Mouse (Mus musculus) limb, embryonic 12.5 days (tissue): ENCODE data around the gene Cntnap2. TPM values are rescaled to one million over a fixed set of nuclear protein-coding genes. Genes with fewer than 3 reads are reported as not detected.
"Not testable (repeated sequence)": the region's sequence is repeated elsewhere in the genome, so short reads cannot be mapped to it uniquely, and the experiment has no call there.

ENCODE experiments used
- ATAC-seq: fragments of 200-750 bp; cut with Nextera tagmentation; 2 replicates; pipeline ENCODE4 v1.8.0; 2017; ENCODE audit warnings: low read depth, moderate TSS enrichment; ENCODE audit not compliant: insufficient number of reproducible peaks, insufficient read depth, low FRiP score, low TSS enrichment
- H3K27ac ChIP-seq: fragments of 300-500 bp; sonication (generic); 2 replicates; pipeline ENCODE4 v1.5.1; 2016; ENCODE audit warnings: mild to moderate bottlenecking, moderate library complexity
- H3K27me3 ChIP-seq: fragments of 300-500 bp; sonication (generic); 2 replicates; pipeline ENCODE4 v1.6.1; 2016; ENCODE audit warnings: mild to moderate bottlenecking, moderate library complexity
- H3K36me3 ChIP-seq: fragments of 300-500 bp; sonication (generic); 2 replicates; pipeline ENCODE4 v1.6.1; 2016; ENCODE audit warnings: mild to moderate bottlenecking, moderate library complexity
- H3K4me1 ChIP-seq: fragments of 300-500 bp; sonication (generic); replicated peaks from 2 replicates; pipeline ENCODE4 v1.6.1; 2016
- H3K4me2 ChIP-seq: fragments of 300-500 bp; sonication (generic); 2 replicates; pipeline ENCODE4 v1.6.1; 2016; ENCODE audit warnings: mild to moderate bottlenecking, moderate library complexity
- H3K4me3 ChIP-seq: fragments of 300-500 bp; sonication (generic); replicated peaks from 2 replicates; pipeline ENCODE4 v1.5.1; 2016; ENCODE audit warnings: mild to moderate bottlenecking
- H3K9ac ChIP-seq: fragments of 300-500 bp; sonication (generic); replicated peaks from 2 replicates; pipeline ENCODE4 v1.6.1; 2016; ENCODE audit warnings: mild to moderate bottlenecking, moderate library complexity
- H3K9me3 ChIP-seq: fragments of 300-500 bp; sonication (generic); 2 replicates; pipeline ENCODE4 v1.6.1; 2016; ENCODE audit warnings: mild to moderate bottlenecking, moderate library complexity
- WGBS: fragments of 180-500 bp; shearing (Covaris S2); methylation state at CpG from one replicate; pipeline ENCODE4 v1.1.7; 2016; 5-methylcytosine and 5-hydroxymethylcytosine counted together
- polyA plus RNA-seq: library from polyadenylated mRNA; unstranded; fragments of >200 nt; fragmentation: Nextera tagmentation; extraction: Ambion mirVana; gene quantifications from 2 replicates; pipeline ENCODE4 v1.2.1, GENCODE M21; 2016

Gene Cntnap2
- polyA plus RNA-seq, 1 experiment from 2014 or later = 1.6 TPM

DNA sequence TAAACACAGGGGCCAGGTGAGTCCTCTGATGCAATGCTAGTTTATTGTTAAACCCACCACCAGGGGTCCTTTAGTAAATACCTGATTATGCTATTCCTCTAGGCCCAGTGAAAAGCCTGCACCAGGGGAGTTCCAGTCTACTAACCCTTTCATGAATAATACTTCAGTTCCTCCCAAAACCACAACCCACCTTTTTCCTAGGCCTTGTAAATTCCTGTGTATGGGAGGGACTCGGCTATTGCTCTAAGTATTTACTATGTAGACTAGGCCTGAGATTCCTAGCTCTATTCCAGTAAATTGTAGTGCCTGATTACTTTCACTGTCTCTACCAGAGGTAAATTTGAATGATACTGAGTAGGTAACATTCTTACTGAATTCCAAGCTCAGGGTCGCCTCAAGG, 1478.4 kb downstream of the Cntnap2 start:
- not testable (repeated sequence) for H3K27ac ChIP-seq, H3K9ac ChIP-seq, H3K27me3 ChIP-seq, ATAC-seq, H3K36me3 ChIP-seq, H3K4me3 ChIP-seq, H3K4me2 ChIP-seq, H3K9me3 ChIP-seq, H3K4me1 ChIP-seq
- WGBS = 82% methylated on average over 2 of the region's 2 CpGs

- Histone ChIP-seq H3K9me3 (no peaks in the 10 kb centered on the region), H3K27me3 (no peaks in the 10 kb centered on the region), H3K4me1 (no peaks in the 10 kb centered on the region), H3K4me3 (no peak overlapping the region), H3K4me2 (no peak overlapping the region), H3K9ac (no peak overlapping the region), H3K27ac (no peak overlapping the region), H3K36me3 (no peaks in the 10 kb centered on the region)
- 82% methylated on average over 2 of the region's 2 CpGs for WGBS
- no peak for ATAC-seq
Measured at GRCm38 (mm10) chr6:46563470-46563869, 1504.3 kb downstream of the Cntnap2 start.

DNA sequence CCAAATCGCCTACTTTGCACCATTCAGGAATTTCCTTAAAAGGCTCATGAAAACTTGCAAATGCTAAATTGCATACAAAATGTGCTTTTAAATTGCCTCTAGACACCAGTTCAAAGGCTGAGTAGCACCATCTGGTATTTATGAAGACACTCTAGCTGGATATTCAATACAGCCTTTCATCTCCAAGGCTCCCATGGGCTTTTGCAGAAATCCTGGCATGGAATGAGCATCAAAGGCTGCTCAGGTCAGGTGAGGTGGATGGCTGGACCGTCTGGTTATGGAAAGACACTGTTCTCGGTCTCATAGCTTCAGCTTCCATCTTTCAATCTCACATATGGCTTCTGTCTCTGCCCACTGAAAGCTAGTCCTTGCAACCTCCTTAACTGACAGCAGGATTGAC, 1515.9 kb downstream of the Cntnap2 start:
- WGBS = 39% methylated on average over 3 of the region's 3 CpGs
- no peak for ATAC-seq

GRCm38 (mm10) chr6:46612365-46612764, 1553.2 kb downstream of the Cntnap2 start:
- Histone ChIP-seq H3K4me1 (no peaks in the 10 kb centered on the region), H3K9me3 (no peaks in the 10 kb centered on the region)
- no peak for ATAC-seq

More for the DNA sequence above, 1515.9 kb downstream of the Cntnap2 start:
- Histone ChIP-seq H3K27ac (no peak overlapping the region), H3K9me3 (no peaks in the 10 kb centered on the region), H3K36me3 (no peaks in the 10 kb centered on the region), H3K4me3 (no peak overlapping the region), H3K9ac (no peak overlapping the region), H3K4me2 (no peak overlapping the region), H3K27me3 (no peaks in the 10 kb centered on the region), H3K4me1 (no peaks in the 10 kb centered on the region)

DNA sequence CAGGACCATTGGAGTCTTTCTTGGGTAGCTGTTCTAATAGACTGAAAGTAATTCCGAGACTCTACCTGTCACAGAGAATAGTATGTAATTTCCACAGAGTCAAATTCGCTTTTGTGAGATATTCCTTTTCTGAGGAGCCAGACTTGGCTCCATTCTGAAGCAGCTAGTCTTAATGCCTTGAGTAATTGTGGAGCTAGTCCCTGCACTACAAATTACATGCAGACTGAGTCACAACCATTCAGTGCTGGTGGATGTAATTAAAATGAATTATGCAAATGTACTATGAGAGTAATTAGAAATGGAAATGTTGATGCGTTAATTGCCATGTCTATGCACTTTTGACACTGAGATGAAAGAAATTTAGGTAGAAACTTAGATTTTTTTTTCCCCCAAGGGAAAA, 1553.7 kb downstream of the Cntnap2 start:
- no peak for ATAC-seq
- no peaks in the 10 kb centered on the region for H3K27me3 ChIP-seq

More at GRCm38 (mm10) chr6:46612365-46612764, 1553.2 kb downstream of the Cntnap2 start:
- no peak overlapping the region for H3K4me3 ChIP-seq
- no peaks in the 10 kb centered on the region for H3K36me3 ChIP-seq
- no peaks in the 10 kb centered on the region for H3K27me3 ChIP-seq
- H3K4me2 ChIP-seq = no peak overlapping the region
- no peak overlapping the region for H3K27ac ChIP-seq
- H3K9ac ChIP-seq = no peak overlapping the region

DNA sequence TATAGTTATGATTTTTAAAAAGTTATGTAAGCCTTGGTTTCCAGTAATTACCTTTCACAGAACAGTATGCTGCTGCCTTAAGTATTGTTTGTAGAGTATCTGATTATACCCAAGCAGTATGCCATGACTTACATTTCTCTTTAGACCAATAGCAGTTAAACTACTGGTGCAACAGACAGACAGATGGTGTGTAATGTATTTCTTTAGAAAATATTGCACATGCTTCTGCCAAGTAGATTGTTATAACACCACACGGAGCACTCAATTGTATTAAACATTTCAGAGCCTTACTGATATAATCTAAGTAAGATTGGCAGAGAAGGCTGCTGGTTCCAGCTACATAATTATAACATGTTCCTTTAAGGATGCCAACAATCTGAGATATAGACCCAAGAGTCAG, 1609.9 kb downstream of the Cntnap2 start:
- Histone ChIP-seq H3K9me3 (no peaks in the 10 kb centered on the region), H3K9ac (no peak overlapping the region), H3K4me1 (no peaks in the 10 kb centered on the region), H3K4me3 (no peak overlapping the region), H3K4me2 (no peak overlapping the region), H3K27me3 (no peaks in the 10 kb centered on the region), H3K36me3 (no peaks in the 10 kb centered on the region), H3K27ac (no peak overlapping the region)
- no peak for ATAC-seq
- WGBS = 85% methylated on average over 1 of the region's 1 CpGs

More for the DNA sequence above, 1553.7 kb downstream of the Cntnap2 start:
- Histone ChIP-seq H3K27ac (no peak overlapping the region), H3K4me2 (no peak overlapping the region), H3K9me3 (no peaks in the 10 kb centered on the region), H3K36me3 (no peaks in the 10 kb centered on the region), H3K4me1 (no peaks in the 10 kb centered on the region), H3K4me3 (no peak overlapping the region), H3K9ac (no peak overlapping the region)
- 86% methylated on average over 3 of the region's 3 CpGs for WGBS

DNA sequence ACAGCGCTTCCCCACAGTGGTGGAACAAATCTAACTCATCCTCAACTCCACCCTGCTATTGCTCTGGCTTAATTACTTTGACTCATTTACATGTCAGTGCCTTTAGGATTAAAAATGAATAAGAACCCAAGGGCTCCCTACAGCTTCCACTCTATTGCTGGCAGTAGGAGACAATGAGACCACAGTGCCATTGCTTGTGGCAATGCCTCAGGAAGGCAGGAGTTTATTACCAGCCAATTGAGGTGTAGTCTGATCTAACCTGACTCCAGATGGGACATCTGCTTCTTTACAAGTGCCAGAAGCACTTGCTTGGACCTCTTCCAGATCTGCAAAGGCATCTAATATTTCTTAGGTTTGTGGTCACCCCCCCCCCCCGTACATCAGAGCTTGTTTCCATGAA, 1615.9 kb downstream of the Cntnap2 start:
- ATAC-seq = no peak
- no peak overlapping the region for H3K27ac ChIP-seq
- 82% methylated on average over 2 of the region's 2 CpGs for WGBS
- no peaks in the 10 kb centered on the region for H3K9me3 ChIP-seq
- no peak overlapping the region for H3K4me2 ChIP-seq
- H3K4me3 ChIP-seq = no peak overlapping the region
- H3K4me1 ChIP-seq = no peaks in the 10 kb centered on the region
- H3K27me3 ChIP-seq = no peaks in the 10 kb centered on the region
- H3K36me3 ChIP-seq = no peaks in the 10 kb centered on the region
- H3K9ac ChIP-seq = no peak overlapping the region

DNA sequence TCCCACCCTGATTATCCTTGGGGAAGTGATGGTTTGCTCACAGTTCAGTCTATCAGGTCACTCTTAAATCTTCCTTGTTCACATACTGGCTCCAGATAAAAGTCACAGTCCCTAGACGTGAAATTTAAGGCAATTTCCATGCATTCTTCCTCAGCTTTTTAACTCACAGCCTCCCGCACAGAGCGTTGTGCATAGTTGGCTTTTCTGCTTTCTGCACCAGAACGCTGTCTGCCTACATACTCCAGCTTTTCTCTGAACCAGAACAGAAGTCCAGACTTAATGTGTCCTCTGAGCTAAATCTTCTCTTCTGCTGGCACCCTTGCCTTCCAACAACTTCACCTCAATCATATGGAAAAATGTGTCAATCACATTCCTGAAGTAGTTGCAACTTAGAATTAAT, 1616.5 kb downstream of the Cntnap2 start:
- no peak overlapping the region for H3K4me2 ChIP-seq
- H3K9me3 ChIP-seq = no peaks in the 10 kb centered on the region
- H3K36me3 ChIP-seq = no peaks in the 10 kb centered on the region
- H3K9ac ChIP-seq = no peak overlapping the region
- H3K27me3 ChIP-seq = no peaks in the 10 kb centered on the region
- no peak overlapping the region for H3K4me3 ChIP-seq
- H3K27ac ChIP-seq = no peak overlapping the region
- H3K4me1 ChIP-seq = no peaks in the 10 kb centered on the region
- ATAC-seq = no peak
- 82% methylated on average over 4 of the region's 4 CpGs for whole genome bisulfite sequencing

DNA sequence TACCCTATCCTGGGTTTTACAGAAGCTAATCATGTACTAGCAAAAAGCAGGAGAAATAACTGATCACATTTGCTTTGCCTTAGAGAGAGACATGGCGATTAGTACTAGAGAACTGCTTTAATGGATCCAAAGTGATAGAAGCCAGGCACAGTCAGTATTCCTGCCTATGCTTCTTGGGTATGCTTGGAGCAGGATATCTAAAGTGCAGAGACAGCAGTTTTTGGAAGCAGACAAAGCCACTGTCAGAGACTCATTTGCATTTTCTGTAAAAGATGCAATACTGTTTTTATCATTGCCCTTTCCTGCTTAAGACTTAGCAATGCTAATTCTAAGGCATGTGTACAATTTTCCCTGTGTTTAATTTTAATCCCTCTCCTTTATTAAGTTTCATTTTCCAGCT, 1637.0 kb downstream of the Cntnap2 start:
- no peak overlapping the region for H3K27ac ChIP-seq
- H3K27me3 ChIP-seq = 0 out of 2 replicates have a peak, but pooled peaks cover 9% of the 10 kb centered on the region
- no peaks in the 10 kb centered on the region for H3K9me3 ChIP-seq
- no peak overlapping the region for H3K4me2 ChIP-seq
- no peaks in the 10 kb centered on the region for H3K36me3 ChIP-seq
- ATAC-seq = no peak
- no peak overlapping the region for H3K4me3 ChIP-seq
- no peaks in the 10 kb centered on the region for H3K4me1 ChIP-seq
- H3K9ac ChIP-seq = no peak overlapping the region
- 78% methylated on average over 1 of the region's 1 CpGs for WGBS

GRCm38 (mm10) chr6:46699343-46699742, 1640.2 kb downstream of the Cntnap2 start:
- no peaks in the 10 kb centered on the region for H3K36me3 ChIP-seq
- no peak overlapping the region for H3K4me3 ChIP-seq
- no peak for ATAC-seq
- 60% methylated on average over 2 of the region's 2 CpGs for WGBS
- H3K27me3 ChIP-seq = 0 out of 2 replicates have a peak, but pooled peaks cover 9% of the 10 kb centered on the region
- no peaks in the 10 kb centered on the region for H3K9me3 ChIP-seq
- no peaks in the 10 kb centered on the region for H3K4me1 ChIP-seq
- H3K27ac ChIP-seq = no peak overlapping the region
- no peak overlapping the region for H3K9ac ChIP-seq
- no peak overlapping the region for H3K4me2 ChIP-seq

GRCm38 (mm10) chr6:46704293-46705170, 1645.4 kb downstream of the Cntnap2 start:
- Histone ChIP-seq H3K27me3 (no peaks in the 10 kb centered on the region), H3K9me3 (no peaks in the 10 kb centered on the region), H3K27ac (no peak overlapping the region), H3K9ac (no peak overlapping the region), H3K4me2 (no peak overlapping the region), H3K4me1 (no peaks in the 10 kb centered on the region), H3K4me3 (no peak overlapping the region), H3K36me3 (no peaks in the 10 kb centered on the region)
- 52% methylated on average over 7 of the region's 7 CpGs for WGBS
- ATAC-seq = no peak

- Histone ChIP-seq H3K4me1 (no peaks in the 10 kb centered on the region), H3K27ac (no peak overlapping the region), H3K4me3 (no peak overlapping the region), H3K9me3 (no peaks in the 10 kb centered on the region), H3K9ac (no peak overlapping the region), H3K27me3 (no peaks in the 10 kb centered on the region), H3K4me2 (no peak overlapping the region), H3K36me3 (no peaks in the 10 kb centered on the region)
- WGBS = 77% methylated on average over 3 of the region's 3 CpGs
- no peak for ATAC-seq
Measured at GRCm38 (mm10) chr6:46705926-46706325, 1646.8 kb downstream of the Cntnap2 start.
